Mouse (Mus musculus) ES-E14 (cell line): ENCODE data around the gene Polr2c.

ENCODE experiments used
- CHD2 ChIP-seq: IDR thresholded peaks from 2 replicates; pipeline ENCODE4 v1.6.1; 2014; ENCODE audit warnings: mild to moderate bottlenecking, low read depth, low read length, inconsistent platforms
- HCFC1 ChIP-seq: IDR thresholded peaks from 2 replicates; pipeline ENCODE4 v1.6.1; 2012; ENCODE audit warnings: low read length, inconsistent platforms, borderline replicate concordance; ENCODE audit not compliant: insufficient read depth
- MAFK ChIP-seq: IDR thresholded peaks from 2 replicates; pipeline ENCODE4 v1.6.1; 2014; ENCODE audit warnings: mild to moderate bottlenecking, low read depth, low read length, inconsistent platforms; ENCODE audit not compliant: insufficient read depth
- ZC3H11A ChIP-seq: IDR thresholded peaks from 2 replicates; pipeline ENCODE4 v1.6.1; 2012; ENCODE audit warnings: low read depth, mild to moderate bottlenecking, inconsistent platforms, low read length, borderline replicate concordance
- ZNF384 ChIP-seq: IDR thresholded peaks from 2 replicates; pipeline ENCODE4 v1.6.1; 2012; ENCODE audit warnings: low read depth, low read length, inconsistent platforms

- no peak for TF ChIP-seq HCFC1
- no peak for TF ChIP-seq ZNF384
- no peak for TF ChIP-seq ZC3H11A
- peak; percentile 100 for TF ChIP-seq MAFK
- no peak for TF ChIP-seq CHD2
Measured at GRCm38 (mm10) chr8:94822637-94823560, 34.4 kb upstream of the Polr2c start.
